Comparison of ENCODE assay signal across 15 mouse cellular contexts in the genomic region with DNA sequence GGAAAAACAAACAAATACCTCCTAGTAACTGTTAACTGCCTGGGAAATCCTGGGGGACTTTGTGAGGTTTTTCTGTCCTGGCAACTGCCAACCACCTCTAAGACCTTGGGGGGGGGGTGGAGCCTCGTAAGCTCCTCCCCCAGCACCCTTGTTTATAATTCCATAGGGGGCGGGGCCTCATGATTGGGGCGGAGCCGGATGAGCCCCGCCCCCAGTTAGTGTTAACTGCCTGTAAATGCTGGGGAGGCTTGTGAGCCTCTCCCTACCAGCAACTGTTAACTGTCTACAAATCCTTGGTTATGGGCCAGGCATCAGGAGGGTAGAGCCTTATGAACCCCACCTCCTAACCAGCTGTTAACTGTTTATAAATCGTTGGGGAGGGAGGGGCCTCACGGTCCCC. TPM values are rescaled to one million over a fixed set of nuclear protein-coding genes. Genes with fewer than 3 reads are reported as not detected.
DNase-seq lines count a peak whose midpoint lies in the region; ATAC-seq and TF ChIP-seq lines count a peak whose summit lies in the region.
"Had no signal": no experiment of that assay in that cellular context is flagged by ENCODE, and none has a peak within 500 bp of the region (broad histone marks: within the 10 kb centered on the region; RNA-seq: fewer than 3 reads in every experiment).

No protein-coding gene starts in this region.

- H3K36me3 ChIP-seq in kidney, embryonic 15.5 days, result no peaks in the 10 kb centered on the region
- H3K36me3 ChIP-seq in testis, adult 2 months (ENCODE audit: control insufficient read depth, insufficient read depth, low read length), result no peaks in the 10 kb centered on the region
- H3K36me3 ChIP-seq in intestine, embryonic 15.5 days, result no peaks in the 10 kb centered on the region
- H3K36me3 ChIP-seq: neural tube, embryonic 13.5 days; stomach, embryonic 15.5 days had no signal

- H3K4me1 ChIP-seq in kidney, embryonic 15.5 days, result peaks cover 69% of the 10 kb centered on the region
- H3K4me1 ChIP-seq in testis, adult 2 months (ENCODE audit: control insufficient read depth, insufficient read depth, low read length), result peaks cover 23% of the 10 kb centered on the region
- H3K4me1 ChIP-seq in intestine, embryonic 15.5 days (replicated peaks), result peaks cover 22% of the 10 kb centered on the region

- no peak overlapping the region for H3K4me3 ChIP-seq in kidney, embryonic 15.5 days (replicated peaks)
- H3K4me3 ChIP-seq in testis, adult 2 months (ENCODE audit: control insufficient read depth, low read depth, low read length), result peak overlapping the region; percentile 81
- H3K4me3 ChIP-seq in intestine, embryonic 15.5 days (replicated peaks), result no peak overlapping the region
- H3K4me3 ChIP-seq: heart, embryonic 13.5 days; neural tube, embryonic 13.5 days; stomach, embryonic 15.5 days had no signal

- no peaks in the 10 kb centered on the region for H3K9me3 ChIP-seq in kidney, embryonic 15.5 days (replicated peaks)
- H3K9me3 ChIP-seq in intestine, embryonic 15.5 days, result no peaks in the 10 kb centered on the region
- H3K9me3 ChIP-seq: heart, embryonic 13.5 days; neural tube, embryonic 13.5 days; stomach, embryonic 15.5 days had no signal

- ATAC-seq in kidney, embryonic 15.5 days (replicated peaks; ENCODE audit: low FRiP score), result peak; percentile 30; the same call in 1 of the 2 replicates
- ATAC-seq in intestine, embryonic 15.5 days, result peak; percentile 46
- ATAC-seq in cerebellum, adult (ENCODE audit: insufficient number of reproducible peaks, low FRiP score, low TSS enrichment), result no peak

- no peak for TF ChIP-seq CTCF in testis, adult 2 months (IDR thresholded peaks at IDR 0.05; ENCODE audit: control insufficient read depth, insufficient read depth, insufficient replicate concordance, low read depth, low read length)

- H3K4me2 ChIP-seq in kidney, embryonic 15.5 days, result no peak overlapping the region
- no peak overlapping the region for H3K4me2 ChIP-seq in intestine, embryonic 15.5 days (replicated peaks)
- H3K4me2 ChIP-seq: heart, embryonic 13.5 days; neural tube, embryonic 13.5 days; stomach, embryonic 15.5 days had no signal

- H3K27me3 ChIP-seq in kidney, embryonic 15.5 days, result no peaks in the 10 kb centered on the region
- no peaks in the 10 kb centered on the region for H3K27me3 ChIP-seq in testis, adult 2 months (ENCODE audit: control insufficient read depth, insufficient read depth, low read length)
- H3K27me3 ChIP-seq in intestine, embryonic 15.5 days (replicated peaks), result no peaks in the 10 kb centered on the region
- H3K27me3 ChIP-seq: heart, embryonic 13.5 days; neural tube, embryonic 13.5 days; stomach, embryonic 15.5 days had no signal

- TF ChIP-seq POLR2A in testis, adult 2 months (IDR thresholded peaks at IDR 0.05; ENCODE audit: control insufficient read depth, low read depth, low read length), result peak; percentile 68

- H3K27ac ChIP-seq in kidney, embryonic 15.5 days, result no peak overlapping the region
- peak overlapping the region; percentile 99 for H3K27ac ChIP-seq in testis, adult 2 months (ENCODE audit: control insufficient read depth, insufficient read depth, low read depth, low read length)
- H3K27ac ChIP-seq in intestine, embryonic 15.5 days, result no peak overlapping the region
- H3K27ac ChIP-seq: heart, embryonic 13.5 days; neural tube, embryonic 13.5 days; stomach, embryonic 15.5 days had no signal

- no peak for DNase-seq in kidney, postnatal 14 days
- no peak for DNase-seq in testis, postnatal 14 days (ENCODE audit: low spot score)
- no peak for DNase-seq in B cell, adult 2 months
- DNase-seq: adrenal gland, postnatal 14 days; cerebellum, adult 2 months; kidney, postnatal 4 days; right cerebral cortex, postnatal 14 days; thymus, postnatal 25 days had no signal

- 57% methylated on average over 7 of the region's 7 CpGs for WGBS in kidney, embryonic 15.5 days
- WGBS in intestine, embryonic 15.5 days, result 54% methylated on average over 7 of the region's 7 CpGs

- no peak overlapping the region for H3K9ac ChIP-seq in kidney, embryonic 15.5 days
- no peak overlapping the region for H3K9ac ChIP-seq in intestine, embryonic 15.5 days
- H3K9ac ChIP-seq: heart, embryonic 13.5 days; neural tube, embryonic 13.5 days; stomach, embryonic 15.5 days had no signal

RNA-seq across cellular contexts. Expression of gene Reep3, which starts 22.5 kb away (rescaled TPM):
- polyA plus RNA-seq in kidney, embryonic 15.5 days (2015; fragmentation: Nextera tagmentation; extraction: Ambion mirVana), result 47.0 and 49.1 TPM in 2 replicates
- polyA plus RNA-seq in testis, adult 2 months (2012; rRNA removed), result 2.3 and 2.7 TPM in 2 replicates
- 38.6 and 41.5 TPM in 2 replicates for polyA plus RNA-seq in intestine, embryonic 15.5 days (2015; fragmentation: Nextera tagmentation; extraction: Ambion mirVana)

RNA-seq across cellular contexts. Expression of gene Jmjd1c, which starts 23.4 kb away (rescaled TPM):
- polyA plus RNA-seq in kidney, embryonic 15.5 days (2015; fragmentation: Nextera tagmentation; extraction: Ambion mirVana), result 38.0 and 42.6 TPM in 2 replicates
- 9.0 and 9.6 TPM in 2 replicates for polyA plus RNA-seq in testis, adult 2 months (2012; rRNA removed)
- 33.5 and 36.2 TPM in 2 replicates for polyA plus RNA-seq in intestine, embryonic 15.5 days (2015; fragmentation: Nextera tagmentation; extraction: Ambion mirVana)

Comparison
In these comparisons a context has a peak if more than half of its experiments do, and no peak if none do; other contexts are left out.
1. RNA of gene Reep3, which starts 22.5 kb away (polyA plus RNA-seq): 47.0 to 49.1 TPM in kidney, embryonic 15.5 days and 38.6 to 41.5 TPM in intestine, embryonic 15.5 days; 2.3 to 2.7 TPM in testis, adult 2 months; every median in the first group is over 10 times any median in the second.